Mouse (Mus musculus): ENCODE data around the gene Olfr871.
"Not testable (repeated sequence)": the region's sequence is repeated elsewhere in the genome, so short reads cannot be mapped to it uniquely, and the experiment has no call there.

The Olfr871 gene

DNA sequence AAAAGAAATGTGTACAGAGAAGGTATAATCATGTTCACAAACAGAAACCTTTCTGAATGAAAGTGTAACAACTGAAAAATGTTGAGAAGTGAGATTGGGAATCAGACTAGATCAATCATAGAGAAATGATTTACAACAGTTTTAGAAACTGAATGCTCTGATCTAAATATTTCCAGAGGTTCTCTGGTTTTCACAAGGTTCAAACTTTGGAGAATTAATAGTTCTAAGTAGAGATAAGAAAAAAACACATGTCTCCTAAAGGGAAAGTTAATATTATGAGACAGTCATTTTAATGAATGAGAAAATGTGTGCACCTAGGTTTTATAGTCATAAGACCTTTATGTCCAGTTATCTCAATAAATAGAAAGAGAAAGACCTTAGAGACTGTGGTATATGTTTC is at the start of gene Olfr871:
Gene Olfr871, plus strand, starts transcription at position 301 of the 400 bp plus-strand sequence.
- DNase-seq (ENCODE audit: low read depth, low spot score): no peak

DNA sequence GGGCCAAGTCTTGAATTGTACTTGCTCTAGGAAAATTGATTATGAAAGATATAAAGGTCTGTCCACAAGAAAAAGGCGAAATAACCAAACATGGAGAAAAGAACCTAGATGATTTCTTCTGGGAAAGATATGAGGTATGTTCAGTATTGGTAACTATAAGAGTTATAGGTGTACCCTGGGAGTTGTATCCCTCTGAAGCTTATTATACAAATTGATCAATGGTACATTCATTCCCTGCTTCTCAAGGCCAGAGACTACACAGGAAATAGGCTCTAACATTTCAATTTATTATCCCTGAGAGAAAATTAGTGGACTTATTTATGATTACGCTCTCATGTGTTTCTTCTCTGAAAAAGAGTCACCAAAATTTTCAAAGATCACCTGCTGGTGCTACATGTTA is 38.0 kb upstream of the Olfr871 start, which contains the start of gene Olfr870:
Gene Olfr870, minus strand, starts transcription at position 101 of the 400 bp plus-strand sequence.
- no peak for DNase-seq (ENCODE audit: low read depth, low spot score)

DNA sequence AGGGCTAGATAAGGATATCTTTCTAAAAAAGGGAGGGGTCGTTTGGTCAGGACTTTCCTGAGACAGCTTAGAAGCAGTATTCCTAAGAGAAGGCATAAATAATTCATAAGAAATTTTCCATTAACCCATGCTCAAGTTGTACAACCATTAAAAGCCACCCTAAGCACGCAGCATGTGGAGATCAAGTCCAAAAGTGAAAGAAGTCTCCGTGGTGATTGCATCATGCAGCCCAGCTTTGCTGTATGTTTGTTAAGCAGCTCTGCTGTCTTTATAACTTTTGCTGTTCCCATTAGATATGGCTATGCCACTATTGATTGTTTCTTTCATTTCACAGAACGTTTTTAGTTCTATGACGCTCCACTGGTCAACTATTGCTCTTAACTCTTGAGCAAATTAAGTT is 32.5 kb upstream of the Olfr871 start:
- no peak for DNase-seq (ENCODE audit: low read depth, low spot score)

DNA sequence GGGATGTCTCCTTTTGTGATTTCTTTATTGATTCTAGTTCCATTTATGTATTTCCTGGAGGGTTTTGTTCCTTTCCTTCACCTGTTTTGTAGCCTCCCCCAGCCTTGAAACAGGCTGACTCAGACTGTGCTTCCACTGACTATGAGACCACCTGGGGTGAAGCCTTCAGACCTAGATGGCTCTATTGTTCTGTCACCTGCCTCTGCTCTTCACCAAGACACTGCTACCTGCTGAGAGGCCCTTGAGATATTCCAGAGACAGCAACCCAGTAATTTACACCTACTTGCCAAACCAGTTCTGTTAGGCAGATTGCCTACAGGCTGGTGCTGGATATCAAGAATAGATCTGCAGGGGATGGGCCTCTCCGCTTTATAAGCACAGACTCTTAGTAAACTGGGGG is 9.9 kb upstream of the Olfr871 start:
- DNase-seq (ENCODE audit: low read depth, low spot score): peak; percentile 91

DNA sequence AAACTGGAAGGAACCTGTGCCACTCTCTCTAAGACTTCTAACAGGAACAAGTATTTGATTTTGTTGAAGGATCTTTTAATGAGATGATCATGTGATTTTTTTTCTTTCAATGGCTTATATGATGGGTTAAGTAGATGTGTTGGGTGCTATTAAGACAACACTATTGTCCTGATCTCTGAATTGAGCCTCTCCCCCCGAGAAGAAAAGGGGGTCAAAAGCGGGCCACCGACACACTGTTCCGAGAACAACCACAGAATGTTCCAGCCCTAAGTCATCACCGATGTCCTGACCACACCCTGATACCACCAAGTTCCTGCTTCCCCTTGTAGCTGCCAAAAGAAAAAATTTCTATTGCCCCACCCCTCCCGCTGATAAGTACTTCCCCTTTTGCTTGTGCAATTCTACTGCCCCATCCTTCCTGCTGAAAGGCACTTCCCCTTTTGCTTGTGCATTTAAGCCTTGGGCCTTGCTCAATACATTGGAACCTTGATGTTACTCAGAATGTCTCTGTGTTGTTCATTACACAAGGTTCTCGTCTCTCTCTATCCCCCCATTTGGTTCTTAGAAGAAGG is 8.5 kb upstream of the Olfr871 start:
- not testable (repeated sequence) for DNase-seq (ENCODE audit: low read depth, low spot score)

DNA sequence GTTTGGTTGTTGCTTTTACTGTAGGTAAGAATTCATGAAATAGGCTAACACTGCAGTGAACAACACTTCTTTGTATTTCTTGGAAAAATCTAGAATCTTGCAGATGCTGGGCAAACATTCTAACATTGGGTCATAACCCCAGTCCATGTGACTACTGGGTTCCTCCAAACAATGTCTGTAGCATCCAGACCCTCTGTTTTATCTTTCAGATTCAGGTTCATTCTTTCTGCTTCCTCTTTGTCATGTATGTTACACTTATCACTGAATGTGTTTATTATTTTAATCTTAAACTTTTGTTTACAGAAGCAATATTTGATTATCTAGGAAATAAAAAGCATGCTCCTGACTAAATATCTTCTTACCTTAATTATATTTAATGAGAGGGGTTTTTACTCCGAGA is 1.2 kb upstream of the Olfr871 start:
- DNase-seq (ENCODE audit: low read depth, low spot score): no peak

DNA sequence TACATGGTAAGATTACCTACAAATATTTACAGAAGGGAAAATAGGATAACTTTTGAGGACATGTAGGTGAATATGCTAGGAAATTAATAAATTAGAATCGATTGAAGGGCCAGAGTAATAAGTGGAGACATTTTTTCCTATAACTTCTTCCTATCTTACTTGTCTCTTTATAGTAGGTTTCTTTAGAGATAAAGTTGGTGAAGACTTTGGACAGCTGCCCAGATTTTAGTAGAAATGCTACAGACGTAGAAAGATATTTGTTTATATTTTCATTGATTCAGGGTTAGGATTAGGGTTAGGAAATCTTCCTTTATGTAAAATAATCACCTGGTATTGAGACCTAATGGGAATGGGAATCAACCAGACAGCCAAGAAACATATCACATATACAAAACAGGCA is 530 bp upstream of the Olfr871 start:
- no peak for DNase-seq (ENCODE audit: low read depth, low spot score)

DNA sequence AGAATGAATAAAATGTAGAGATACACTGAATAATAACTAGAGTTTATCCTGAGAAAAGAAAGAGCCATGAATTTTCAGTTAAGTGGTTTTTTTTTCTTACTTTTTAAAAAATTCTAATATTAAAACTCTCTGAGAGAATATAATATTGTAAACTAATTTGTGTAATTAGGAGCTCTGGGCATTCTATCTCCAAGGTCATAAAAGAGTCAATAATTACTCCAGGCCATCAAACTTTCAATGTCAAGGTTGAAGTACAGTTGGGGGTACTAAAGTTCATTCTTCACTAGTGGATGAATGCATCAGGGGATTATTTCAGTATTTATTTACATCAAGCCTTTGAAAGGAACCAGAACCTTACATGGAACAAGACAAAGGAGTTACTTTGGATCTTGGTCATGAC is 24.8 kb downstream of the Olfr871 start, which contains the start of gene Olfr872:
Gene Olfr872, plus strand, starts transcription at position 301 of the 400 bp plus-strand sequence.
- no peak for DNase-seq (ENCODE audit: low read depth, low spot score)

DNA sequence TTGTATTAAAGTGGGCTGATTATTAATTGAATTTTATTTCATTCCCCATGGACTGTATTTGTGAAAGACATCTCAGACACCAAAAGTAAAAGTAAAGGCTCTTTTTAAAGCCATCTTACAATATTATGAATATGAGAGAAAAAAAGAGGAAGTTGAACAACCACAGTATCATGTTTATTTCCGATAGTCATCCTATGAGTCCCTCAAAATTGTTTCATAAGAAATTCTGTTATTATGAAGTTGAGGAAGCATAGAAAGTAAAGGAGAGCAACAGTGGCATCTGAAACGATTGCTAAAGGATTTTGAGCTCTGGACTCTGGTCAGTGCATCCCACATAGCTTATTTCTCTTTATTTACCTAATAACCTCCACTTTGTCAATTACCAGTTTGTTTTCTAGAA is 25.4 kb downstream of the Olfr871 start:
- DNase-seq (ENCODE audit: low read depth, low spot score): no peak

Measured in R1 (cell line).